Mouse (Mus musculus): ENCODE measurements around the gene Pigo. TPM values are rescaled to one million over a fixed set of nuclear protein-coding genes. Genes with fewer than 3 reads are reported as not detected.
"Not testable (repeated sequence)": the region's sequence is repeated elsewhere in the genome, so short reads cannot be mapped to it uniquely, and the experiment has no call there.

Pigo gene
- polyA plus RNA-seq, 1 experiment from 2014 or later: 17.3 TPM

DNA sequence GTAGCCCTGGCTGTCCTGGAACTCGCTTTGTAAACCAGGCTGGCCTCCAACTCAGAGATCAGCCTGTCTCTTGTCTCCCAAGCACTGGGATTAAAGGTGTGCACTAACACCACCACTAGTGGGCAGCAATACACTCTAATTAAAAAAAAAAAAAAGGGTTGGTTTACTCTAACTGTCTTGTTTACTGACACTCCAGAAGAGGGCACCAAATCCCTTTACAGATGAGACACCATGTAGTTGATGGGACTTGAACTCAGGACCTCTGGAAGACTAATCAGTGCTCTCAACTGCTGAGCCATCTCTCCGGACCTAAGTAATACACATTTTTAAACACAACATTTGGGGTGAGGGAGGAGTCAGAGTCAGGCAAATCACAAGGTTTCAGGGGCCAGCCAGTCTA, 19.9 kb downstream of the Pigo start:
- ATAC-seq (replicated peaks; ENCODE audit: insufficient number of reproducible peaks, low FRiP score, low TSS enrichment, low read depth): no peak
- no peaks in the 10 kb centered on the region; the same call in 1 of the 2 replicates for H3K36me3 ChIP-seq (replicated peaks; ENCODE audit: control insufficient read depth, insufficient read depth, low read depth, low read length)
- H3K4me1 ChIP-seq (ENCODE audit: control insufficient read depth, insufficient read depth, low read length): no peaks in the 10 kb centered on the region
- H3K27ac ChIP-seq (replicated peaks; ENCODE audit: low read depth, low read length): no peak overlapping the region
- H3K27me3 ChIP-seq (ENCODE audit: control insufficient read depth, insufficient read depth, low read length): no peaks in the 10 kb centered on the region
- no peak overlapping the region for H3K9ac ChIP-seq (replicated peaks; ENCODE audit: low read length)
- WGBS: 63% methylated on average over 2 of the region's 2 CpGs
- H3K4me3 ChIP-seq (ENCODE audit: low read depth, low read length): no peak overlapping the region
- DNase-seq (ENCODE audit: low spot score): peak; percentile 27
- no peak overlapping the region for H3K4me2 ChIP-seq (ENCODE audit: low read depth, low read length)
- no peaks in the 10 kb centered on the region for H3K9me3 ChIP-seq (replicated peaks; ENCODE audit: control insufficient read depth, low read length)

DNA sequence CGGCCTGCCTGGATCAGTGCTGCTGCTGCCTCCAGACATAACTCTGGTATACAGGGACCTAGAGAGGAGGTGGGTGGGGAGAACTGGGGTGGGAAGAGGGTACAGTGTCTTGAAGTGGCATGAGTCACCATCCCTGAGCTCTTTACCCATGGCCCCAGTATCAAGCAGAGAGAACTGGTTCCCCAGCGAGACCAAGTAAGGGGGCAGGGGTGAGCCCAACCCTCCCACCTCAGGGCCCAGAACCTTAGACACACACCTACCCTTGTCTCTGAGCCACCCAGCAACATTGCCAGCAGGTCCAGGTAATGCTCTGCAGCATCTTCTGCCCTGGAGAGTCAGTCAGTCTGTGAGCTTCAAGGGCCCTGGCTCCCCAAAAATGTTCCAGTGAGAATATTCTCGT, 20.7 kb downstream of the Pigo start:
- 92% methylated on average over 3 of the region's 3 CpGs for WGBS
- Histone ChIP-seq H3K4me3 (ENCODE audit: low read depth, low read length) (no peak overlapping the region), H3K36me3 (replicated peaks; ENCODE audit: control insufficient read depth, insufficient read depth, low read depth, low read length) (no peaks in the 10 kb centered on the region; the same call in 1 of the 2 replicates), H3K9me3 (replicated peaks; ENCODE audit: control insufficient read depth, low read length) (no peaks in the 10 kb centered on the region), H3K9ac (replicated peaks; ENCODE audit: low read length) (no peak overlapping the region), H3K4me1 (ENCODE audit: control insufficient read depth, insufficient read depth, low read length) (no peaks in the 10 kb centered on the region), H3K27ac (replicated peaks; ENCODE audit: low read depth, low read length) (no peak overlapping the region), H3K4me2 (ENCODE audit: low read depth, low read length) (no peak overlapping the region), H3K27me3 (ENCODE audit: control insufficient read depth, insufficient read depth, low read length) (no peaks in the 10 kb centered on the region)
- no peak for ATAC-seq (replicated peaks; ENCODE audit: insufficient number of reproducible peaks, low FRiP score, low TSS enrichment, low read depth)
- no peak for DNase-seq (ENCODE audit: low spot score)

DNA sequence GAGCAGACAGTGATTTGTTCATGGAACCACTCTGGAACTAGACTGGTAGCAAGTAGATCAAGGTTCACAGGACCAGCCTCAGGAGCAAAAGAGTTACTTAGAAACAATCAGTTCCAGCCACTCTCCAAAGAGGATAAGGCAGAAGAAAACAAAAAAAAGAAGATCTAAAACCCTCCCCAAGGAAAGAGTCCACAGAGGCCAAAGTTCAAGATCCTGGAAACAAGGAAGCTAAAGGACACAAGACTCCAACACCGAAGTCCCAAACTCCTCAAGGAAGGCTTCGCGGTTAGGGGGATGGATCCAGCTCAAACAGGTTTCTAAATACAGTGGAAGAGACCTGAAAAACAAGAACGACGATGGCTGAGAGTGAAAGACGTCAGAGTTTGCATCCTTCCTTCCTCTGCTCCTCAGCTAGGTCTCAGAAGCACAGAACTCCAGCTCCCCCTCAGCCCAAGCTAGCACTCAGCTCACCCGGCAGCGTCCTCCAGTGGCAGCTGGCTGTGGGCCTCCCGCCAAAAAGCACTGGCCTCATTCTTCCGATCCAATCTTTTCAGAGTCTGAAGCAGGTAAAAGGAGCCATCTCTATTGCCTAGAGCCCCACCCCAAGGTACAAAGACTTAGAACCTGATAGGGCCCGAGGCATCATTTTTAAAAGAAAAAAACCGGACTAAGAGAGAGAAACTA, 22.7 kb downstream of the Pigo start:
- H3K27me3 ChIP-seq (ENCODE audit: control insufficient read depth, insufficient read depth, low read length): no peaks in the 10 kb centered on the region
- no peak overlapping the region for H3K27ac ChIP-seq (replicated peaks; ENCODE audit: low read depth, low read length)
- no peak overlapping the region for H3K4me2 ChIP-seq (ENCODE audit: low read depth, low read length)
- H3K9ac ChIP-seq (replicated peaks; ENCODE audit: low read length): no peak overlapping the region
- ATAC-seq (replicated peaks; ENCODE audit: insufficient number of reproducible peaks, low FRiP score, low TSS enrichment, low read depth): no peak
- H3K4me3 ChIP-seq (ENCODE audit: low read depth, low read length): no peak overlapping the region
- H3K36me3 ChIP-seq (replicated peaks; ENCODE audit: control insufficient read depth, insufficient read depth, low read depth, low read length): no peaks in the 10 kb centered on the region; the same call in 1 of the 2 replicates
- WGBS: 78% methylated on average over 12 of the region's 12 CpGs
- no peak for DNase-seq (ENCODE audit: low spot score)
- H3K4me1 ChIP-seq (ENCODE audit: control insufficient read depth, insufficient read depth, low read length): no peaks in the 10 kb centered on the region
- no peaks in the 10 kb centered on the region for H3K9me3 ChIP-seq (replicated peaks; ENCODE audit: control insufficient read depth, low read length)

DNA sequence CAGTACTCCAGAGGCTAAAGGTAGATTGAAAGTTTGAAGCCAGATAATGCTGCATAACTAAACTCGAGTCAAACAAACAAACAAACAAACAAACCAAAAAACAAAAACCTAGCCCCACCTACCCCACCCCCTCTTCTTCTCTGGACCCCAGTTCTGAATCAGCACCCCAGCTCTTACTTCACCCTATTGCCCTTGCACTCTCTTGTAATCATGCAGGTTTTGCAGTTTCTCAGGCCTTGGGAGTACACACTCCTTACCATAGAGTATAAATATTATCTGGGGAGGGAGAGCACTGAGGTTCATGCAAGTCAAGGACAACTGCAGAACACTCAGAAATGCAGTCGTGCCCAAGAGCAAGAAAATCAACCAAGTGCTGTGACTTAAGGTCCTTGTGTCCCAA, 24.3 kb downstream of the Pigo start:
- WGBS: 86% methylated on average over 2 of the region's 2 CpGs
- no peaks in the 10 kb centered on the region for H3K27me3 ChIP-seq (ENCODE audit: control insufficient read depth, insufficient read depth, low read length)
- ATAC-seq (replicated peaks; ENCODE audit: insufficient number of reproducible peaks, low FRiP score, low TSS enrichment, low read depth) (no peak), DNase-seq (ENCODE audit: low spot score) (no peak)
- H3K4me2 ChIP-seq (ENCODE audit: low read depth, low read length): no peak overlapping the region
- H3K36me3 ChIP-seq (replicated peaks; ENCODE audit: control insufficient read depth, insufficient read depth, low read depth, low read length): no peaks in the 10 kb centered on the region; the same call in 1 of the 2 replicates
- H3K4me1 ChIP-seq (ENCODE audit: control insufficient read depth, insufficient read depth, low read length): no peaks in the 10 kb centered on the region
- no peak overlapping the region for H3K9ac ChIP-seq (replicated peaks; ENCODE audit: low read length)
- no peaks in the 10 kb centered on the region for H3K9me3 ChIP-seq (replicated peaks; ENCODE audit: control insufficient read depth, low read length)
- H3K4me3 ChIP-seq (ENCODE audit: low read depth, low read length): no peak overlapping the region
- no peak overlapping the region for H3K27ac ChIP-seq (replicated peaks; ENCODE audit: low read depth, low read length)

DNA sequence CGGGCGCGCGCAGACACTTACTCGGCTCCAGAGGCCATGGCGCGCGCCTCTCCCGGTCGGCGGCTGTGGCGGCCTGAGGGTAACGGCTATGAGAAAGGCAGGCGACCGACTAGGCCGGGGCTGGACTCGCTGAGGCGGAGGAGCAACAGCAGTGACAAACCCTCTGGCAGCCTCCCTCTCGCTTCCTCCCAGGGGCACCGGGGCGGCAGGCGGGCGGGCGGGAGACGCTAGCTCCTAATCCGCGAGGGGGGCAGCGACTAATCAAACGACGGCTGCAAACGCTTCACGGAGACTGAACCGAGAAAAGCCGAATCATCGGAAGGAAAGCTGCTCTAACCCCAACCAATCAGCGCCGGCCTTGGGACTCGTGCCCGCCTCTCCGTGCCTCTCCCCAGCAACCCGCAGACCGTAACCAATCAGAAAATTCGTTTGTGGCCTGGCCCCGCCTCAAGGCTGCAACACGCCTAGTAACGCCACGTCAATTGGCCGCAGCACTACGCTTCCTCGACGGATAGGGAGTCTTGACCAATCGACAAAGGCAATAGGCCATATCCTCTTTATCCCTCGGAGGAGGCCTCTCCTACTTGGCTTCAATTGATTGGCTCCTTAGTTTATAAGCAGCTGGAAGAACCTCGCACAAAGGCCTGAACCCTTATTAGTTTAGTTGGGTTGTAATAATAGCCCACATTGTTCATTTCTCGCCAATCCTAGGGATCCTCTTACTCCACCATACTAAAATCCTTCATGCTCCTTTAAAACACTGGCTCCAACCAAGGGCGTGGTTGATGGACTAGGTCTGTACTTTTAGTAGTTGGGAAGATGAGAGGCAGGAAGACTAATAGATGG, 25.3 kb downstream of the Pigo start, which contains the start of gene Vcp:
TSS of gene Vcp (minus strand) at position 367 of the 846 bp plus-strand sequence.
- peak within 1 kb of the TSS; percentile 99 for H3K27ac ChIP-seq (replicated peaks; ENCODE audit: low read depth, low read length)
- ATAC-seq (replicated peaks; ENCODE audit: insufficient number of reproducible peaks, low FRiP score, low TSS enrichment, low read depth): peak; percentile 98
- WGBS: under 1% methylated on average over 47 of the region's 56 CpGs
- H3K4me3 ChIP-seq (ENCODE audit: low read depth, low read length): peak within 1 kb of the TSS; percentile 95
- not testable (repeated sequence) for H3K9me3 ChIP-seq (replicated peaks; ENCODE audit: control insufficient read depth, low read length); H3K27me3 ChIP-seq (ENCODE audit: control insufficient read depth, insufficient read depth, low read length); H3K36me3 ChIP-seq (replicated peaks; ENCODE audit: control insufficient read depth, insufficient read depth, low read depth, low read length); H3K4me1 ChIP-seq (ENCODE audit: control insufficient read depth, insufficient read depth, low read length)
- peak within 1 kb of the TSS; percentile 59 for H3K4me2 ChIP-seq (ENCODE audit: low read depth, low read length)
- peak; percentile 99 for DNase-seq (ENCODE audit: low spot score)
- peak within 1 kb of the TSS; percentile 95 for H3K9ac ChIP-seq (replicated peaks; ENCODE audit: low read length)

DNA sequence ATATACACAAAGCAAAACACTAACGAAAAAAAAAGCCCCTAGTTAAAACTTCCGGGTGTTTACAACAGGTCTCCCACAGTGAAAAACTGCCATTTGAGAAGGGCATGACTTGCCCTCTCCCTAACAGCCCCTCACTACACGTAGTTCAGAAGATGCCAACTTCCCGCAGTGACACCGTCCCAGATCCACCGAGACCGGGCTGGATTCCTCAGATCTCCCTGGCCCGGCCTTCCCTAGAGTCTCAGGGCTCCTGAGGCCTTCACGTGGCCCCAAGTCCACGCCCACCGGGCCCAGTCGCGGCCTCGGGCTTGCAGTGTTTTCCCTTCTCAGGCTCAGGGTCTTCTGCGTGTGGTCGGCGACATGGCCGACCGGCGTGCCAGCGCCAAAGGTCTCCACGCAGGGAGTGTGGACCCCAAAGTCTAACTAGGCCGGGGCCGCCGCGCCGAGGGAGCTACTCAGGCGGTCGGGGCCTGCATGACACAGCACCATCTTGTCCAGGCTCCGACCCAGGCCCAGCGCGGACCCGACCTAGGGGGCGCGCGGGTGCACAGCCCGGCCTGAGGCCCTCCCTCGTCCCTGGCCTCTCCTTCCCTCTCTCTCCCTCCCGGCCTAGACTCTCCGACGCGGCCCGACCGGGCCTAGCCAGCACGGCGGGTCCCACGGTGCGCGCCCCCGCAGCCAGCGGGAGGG, 26.0 kb downstream of the Pigo start:
- peak overlapping the region; percentile 59 for H3K4me2 ChIP-seq (ENCODE audit: low read depth, low read length)
- no peaks in the 10 kb centered on the region for H3K9me3 ChIP-seq (replicated peaks; ENCODE audit: control insufficient read depth, low read length)
- under 1% methylated on average over 45 of the region's 51 CpGs for WGBS
- H3K4me1 ChIP-seq (ENCODE audit: control insufficient read depth, insufficient read depth, low read length): no peaks in the 10 kb centered on the region
- DNase-seq (ENCODE audit: low spot score) (peak; percentile 74), ATAC-seq (replicated peaks; ENCODE audit: insufficient number of reproducible peaks, low FRiP score, low TSS enrichment, low read depth) (peak; percentile 82)
- H3K36me3 ChIP-seq (replicated peaks; ENCODE audit: control insufficient read depth, insufficient read depth, low read depth, low read length): no peaks in the 10 kb centered on the region
- H3K27ac ChIP-seq (replicated peaks; ENCODE audit: low read depth, low read length): peak overlapping the region; percentile 99
- H3K4me3 ChIP-seq (ENCODE audit: low read depth, low read length): peak overlapping the region; percentile 95
- peak overlapping the region; percentile 95 for H3K9ac ChIP-seq (replicated peaks; ENCODE audit: low read length)
- no peaks in the 10 kb centered on the region for H3K27me3 ChIP-seq (ENCODE audit: control insufficient read depth, insufficient read depth, low read length)

DNA sequence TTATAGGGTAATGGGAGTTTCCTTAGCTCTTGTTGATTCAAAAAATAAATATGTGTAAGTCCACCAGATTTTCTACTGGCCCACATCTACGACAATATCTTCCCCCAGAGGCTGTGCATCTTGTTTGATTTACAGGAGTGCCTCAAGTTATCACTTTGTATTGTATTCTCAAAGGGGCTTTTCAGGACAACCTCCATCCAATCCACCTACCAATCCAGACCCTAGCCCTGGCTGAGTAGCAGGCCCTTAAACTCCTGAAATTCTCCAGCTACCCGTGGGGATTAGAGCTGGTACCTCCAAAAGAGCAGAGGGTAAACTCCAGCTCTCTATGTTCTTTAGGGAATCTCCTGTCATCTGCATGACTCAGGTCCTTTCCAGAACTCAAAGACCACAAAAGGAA, 27.6 kb downstream of the Pigo start:
- H3K27me3 ChIP-seq (ENCODE audit: control insufficient read depth, insufficient read depth, low read length): no peaks in the 10 kb centered on the region
- H3K36me3 ChIP-seq (replicated peaks; ENCODE audit: control insufficient read depth, insufficient read depth, low read depth, low read length): peaks cover 10% of the 10 kb centered on the region
- no peaks in the 10 kb centered on the region for H3K4me1 ChIP-seq (ENCODE audit: control insufficient read depth, insufficient read depth, low read length)
- H3K4me3 ChIP-seq (ENCODE audit: low read depth, low read length): no peak overlapping the region
- DNase-seq (ENCODE audit: low spot score) (no peak), ATAC-seq (replicated peaks; ENCODE audit: insufficient number of reproducible peaks, low FRiP score, low TSS enrichment, low read depth) (no peak)
- no peak overlapping the region for H3K27ac ChIP-seq (replicated peaks; ENCODE audit: low read depth, low read length)
- WGBS: 81% methylated on average over 2 of the region's 2 CpGs
- H3K9me3 ChIP-seq (replicated peaks; ENCODE audit: control insufficient read depth, low read length): no peaks in the 10 kb centered on the region
- H3K9ac ChIP-seq (replicated peaks; ENCODE audit: low read length): no peak overlapping the region
- H3K4me2 ChIP-seq (ENCODE audit: low read depth, low read length): no peak overlapping the region; the same call in 1 of the 2 replicates

Measured in embryonic facial prominence, embryonic 11.5 days (tissue).